Mouse (Mus musculus): Measurements from ENCODE around the gene Hspb11. TPM values are rescaled to one million over a fixed set of nuclear protein-coding genes. Genes with fewer than 3 reads are reported as not detected.

The Hspb11 gene
- polyA plus RNA-seq, 1 experiment from 2014 or later = 43.5 TPM

DNA sequence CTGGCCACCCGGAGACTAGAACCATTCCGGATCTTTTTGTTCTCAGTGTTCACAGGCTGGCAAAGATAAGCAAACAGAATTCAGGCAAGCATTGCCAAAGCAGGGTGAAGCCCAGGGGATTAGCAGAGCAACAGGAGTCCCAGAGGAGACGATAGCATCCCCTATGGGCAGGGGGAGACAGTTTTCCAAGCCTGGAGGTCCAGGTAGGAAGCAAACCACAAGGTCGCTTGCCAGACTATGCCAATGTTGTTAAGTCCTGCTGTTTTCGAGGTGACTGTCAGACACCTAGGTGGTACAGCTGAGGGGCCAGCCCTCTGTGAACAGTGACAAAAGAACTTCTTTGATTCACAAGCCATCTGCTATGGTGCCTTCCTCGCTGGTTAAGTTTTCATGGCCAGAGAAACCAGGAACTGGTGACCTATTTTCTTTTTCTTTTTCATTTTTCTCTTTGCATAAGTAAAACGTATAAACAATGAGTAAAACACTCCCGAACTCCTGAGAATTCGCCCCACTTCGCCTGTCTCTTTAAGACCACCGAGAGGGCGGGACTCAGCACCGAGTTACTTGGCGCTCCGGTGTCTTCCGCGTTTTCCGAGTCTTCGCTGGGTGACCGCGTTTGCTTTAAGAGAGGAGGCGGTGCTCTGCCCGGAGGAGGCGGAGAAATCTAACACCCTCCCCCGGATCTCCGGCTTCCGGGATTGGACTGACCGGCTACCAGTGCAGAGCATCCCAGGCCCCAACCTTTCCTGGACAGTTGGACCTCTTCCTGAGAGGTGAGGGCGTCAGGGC is 60.5 kb downstream of the Hspb11 start, which contains the start of gene Yipf1:
Gene Yipf1 (plus strand): TSS at position 674 of the 789 bp plus-strand sequence.
- 2% methylated on average over 28 of the region's 29 CpGs for WGBS (ENCODE audit: missing documents)
- peak within 1 kb of the TSS; percentile 37 for H3K27ac ChIP-seq
- H3K79me2 ChIP-seq (ENCODE audit: inconsistent target) = peaks cover 8% of the 10 kb centered on the region; the same call in 1 of the 2 replicates
- peaks cover 29% of the 10 kb centered on the region for H3K36me3 ChIP-seq (ENCODE audit: inconsistent target)
- peak within 1 kb of the TSS; percentile 87 for H3K4me3 ChIP-seq (ENCODE audit: inconsistent target)

- 11% methylated on average over 7 of the region's 7 CpGs for WGBS (ENCODE audit: missing documents)
- peaks cover 34% of the 10 kb centered on the region for H3K36me3 ChIP-seq (ENCODE audit: inconsistent target)
- peaks cover 8% of the 10 kb centered on the region; the same call in 1 of the 2 replicates for H3K79me2 ChIP-seq (ENCODE audit: inconsistent target)
- H3K4me3 ChIP-seq (ENCODE audit: inconsistent target) = peak overlapping the region; percentile 87
- H3K27ac ChIP-seq = peak overlapping the region; percentile 37
These were observed 61.0 kb downstream of the Hspb11 start for GRCm38 (mm10) chr4:107314479-107314805.

- no peak overlapping the region for H3K27ac ChIP-seq
- WGBS (ENCODE audit: missing documents) = 93% methylated on average over 8 of the region's 8 CpGs
- peaks cover 8% of the 10 kb centered on the region; the same call in 1 of the 2 replicates for H3K79me2 ChIP-seq (ENCODE audit: inconsistent target)
- H3K36me3 ChIP-seq (ENCODE audit: inconsistent target) = peaks cover 67% of the 10 kb centered on the region
- H3K4me3 ChIP-seq (ENCODE audit: inconsistent target) = no peak overlapping the region
These were observed 65.3 kb downstream of the Hspb11 start for GRCm38 (mm10) chr4:107318646-107319045.

- Histone ChIP-seq H3K36me3 (ENCODE audit: inconsistent target) (peaks cover 78% of the 10 kb centered on the region), H3K4me3 (ENCODE audit: inconsistent target) (no peak overlapping the region), H3K79me2 (ENCODE audit: inconsistent target) (no peaks in the 10 kb centered on the region; the same call in 1 of the 2 replicates), H3K27ac (no peak overlapping the region)
- 90% methylated on average over 2 of the region's 2 CpGs for WGBS (ENCODE audit: missing documents)
These were observed 67.6 kb downstream of the Hspb11 start for GRCm38 (mm10) chr4:107321041-107321440.

GRCm38 (mm10) chr4:107323113-107323512 is 69.7 kb downstream of the Hspb11 start:
- H3K36me3 ChIP-seq (ENCODE audit: inconsistent target) = peaks cover 63% of the 10 kb centered on the region
- H3K27ac ChIP-seq = no peak overlapping the region
- no peak overlapping the region for H3K4me3 ChIP-seq (ENCODE audit: inconsistent target)
- no peaks in the 10 kb centered on the region for H3K79me2 ChIP-seq (ENCODE audit: inconsistent target)
- 86% methylated on average over 2 of the region's 2 CpGs for WGBS (ENCODE audit: missing documents)

DNA sequence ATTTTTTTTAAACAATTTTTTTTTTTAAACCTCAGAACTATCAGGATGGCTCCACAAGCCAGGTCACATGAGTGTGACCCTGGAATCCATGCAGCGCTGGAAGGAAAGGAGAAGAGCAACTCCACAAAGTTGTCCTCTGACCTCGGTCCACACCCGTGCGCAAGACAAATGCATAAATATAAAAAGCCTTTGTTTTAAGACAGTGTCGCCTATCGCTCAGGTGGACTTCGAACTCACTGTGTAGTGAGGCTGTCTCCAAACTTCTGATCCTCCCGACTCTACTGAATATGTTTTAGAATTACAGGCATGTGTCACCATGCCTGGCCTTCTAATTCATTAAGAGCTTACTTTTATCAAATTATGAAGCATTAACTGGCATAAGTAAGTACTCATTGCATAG is 75.1 kb downstream of the Hspb11 start:
- 100% methylated on average over 7 of the region's 8 CpGs for WGBS (ENCODE audit: missing documents)
- Histone ChIP-seq H3K79me2 (ENCODE audit: inconsistent target) (no peaks in the 10 kb centered on the region), H3K27ac (no peak overlapping the region), H3K36me3 (ENCODE audit: inconsistent target) (peaks cover 26% of the 10 kb centered on the region; the same call in 1 of the 2 replicates), H3K4me3 (ENCODE audit: inconsistent target) (no peak overlapping the region)

Other genes starting within 250 kb of the Hspb11 start
- 27.4 to 36.5 TPM (median 34.4 TPM) in 3 replicates for gene Mrpl37, start 186.7 kb upstream of the Hspb11 start, polyA plus RNA-seq (2018)
- 2.2 to 6.5 TPM (median 3.2 TPM) in 3 replicates for gene Cyb5rl, start 186.6 kb upstream of the Hspb11 start, polyA plus RNA-seq (2018)
- not detected in 3 replicates for gene Cdcp2, start 156.7 kb upstream of the Hspb11 start, polyA plus RNA-seq (2018)
- 130 to 235 TPM (median 181 TPM) in 3 replicates for gene Tmem59, start 75.2 kb upstream of the Hspb11 start, polyA plus RNA-seq (2018)
- gene Tceanc2, start 74.5 kb upstream of the Hspb11 start, polyA plus RNA-seq (2018) = 33.9 to 65.4 TPM (median 51.7 TPM) in 3 replicates
- gene Ldlrad1, start 44.4 kb upstream of the Hspb11 start, polyA plus RNA-seq (2018) = not detected in 3 replicates
- gene Lrrc42, start 61 bp upstream of the Hspb11 start, polyA plus RNA-seq (2018) = 8.4 to 11.4 TPM (median 10.0 TPM) in 3 replicates
- not detected in 3 replicates for gene Dio1, start 53.6 kb downstream of the Hspb11 start, polyA plus RNA-seq (2018)
- gene Yipf1, start 60.8 kb downstream of the Hspb11 start, polyA plus RNA-seq (2018) = 33.6 to 49.3 TPM (median 47.6 TPM) in 3 replicates
- gene Ndc1, start 114.2 kb downstream of the Hspb11 start, polyA plus RNA-seq (2018) = 2.8 to 17.6 TPM (median 9.3 TPM) in 3 replicates
- gene Glis1, start 181.0 kb downstream of the Hspb11 start, polyA plus RNA-seq (2018) = not detected in 3 replicates